Mouse (Mus musculus): Measurements from ENCODE around the gene Cd80.
"Not testable (repeated sequence)": the region's sequence is repeated elsewhere in the genome, so short reads cannot be mapped to it uniquely, and the experiment has no call there.

Cd80 gene

DNA sequence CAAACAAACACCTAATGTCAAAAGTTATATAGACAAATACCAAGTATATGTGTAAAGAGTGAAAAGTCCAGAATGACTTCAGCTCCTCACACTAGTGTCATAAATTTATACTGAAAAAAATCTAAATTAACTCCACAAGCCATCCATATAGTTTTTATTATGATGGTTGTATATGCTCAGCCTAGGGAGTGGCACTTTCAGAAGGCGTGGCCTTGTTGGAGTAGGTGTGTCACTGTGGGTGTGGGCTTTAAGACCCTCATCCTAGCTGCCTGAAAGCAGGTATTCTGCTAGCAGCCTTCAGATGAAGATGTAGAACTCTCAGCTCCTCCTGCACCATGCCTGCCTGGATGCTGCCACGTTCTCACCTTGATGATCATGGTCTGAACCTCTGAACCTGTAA is 9.2 kb upstream of the Cd80 start:
- not testable (repeated sequence) for ATAC-seq (ENCODE audit: insufficient number of reproducible peaks, low FRiP score, low TSS enrichment)

DNA sequence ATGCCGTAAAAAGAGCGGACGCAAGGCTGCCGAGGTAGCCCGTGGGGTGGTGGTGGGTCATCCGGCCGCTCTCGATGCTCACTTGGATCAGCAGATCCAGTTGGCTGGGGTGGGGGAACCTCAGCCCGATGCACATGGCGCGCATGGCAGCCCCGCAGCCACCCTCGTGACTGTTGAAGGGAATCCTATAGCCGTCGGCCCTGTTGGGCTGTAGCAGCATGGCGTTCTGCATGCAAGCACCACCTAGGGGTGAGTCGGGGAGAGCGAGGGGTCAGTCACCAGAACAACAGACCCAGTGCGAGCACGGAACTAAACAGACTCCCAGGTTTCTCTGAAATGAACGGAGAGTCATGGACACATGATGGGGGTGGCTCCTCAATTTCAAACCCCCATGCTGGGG is 8.0 kb upstream of the Cd80 start:
- ATAC-seq (ENCODE audit: insufficient number of reproducible peaks, low FRiP score, low TSS enrichment), result no peak

- no peak for ATAC-seq (ENCODE audit: insufficient number of reproducible peaks, low FRiP score, low TSS enrichment)
These were observed 6.9 kb upstream of the Cd80 start for GRCm38 (mm10) chr16:38448458-38448857.

DNA sequence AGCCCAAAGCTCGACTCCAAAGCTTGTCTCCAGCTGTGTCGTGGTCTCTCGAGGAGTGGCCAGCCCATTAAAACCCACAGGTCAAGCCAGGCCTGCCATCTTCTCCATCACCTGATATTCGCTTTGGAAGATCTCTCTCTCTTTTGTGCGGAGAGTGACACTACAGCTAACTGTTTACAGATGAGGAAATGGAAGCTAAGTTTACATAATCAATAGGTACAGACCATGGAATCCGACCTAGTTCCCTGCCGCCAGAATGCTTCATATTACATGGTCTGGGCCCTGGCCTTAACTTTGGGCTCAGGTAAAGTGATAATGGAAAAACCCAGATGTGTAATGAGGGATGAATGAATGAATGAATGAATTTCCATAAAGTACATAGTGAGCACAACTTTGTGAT is 4.7 kb upstream of the Cd80 start:
- no peak for ATAC-seq (ENCODE audit: insufficient number of reproducible peaks, low FRiP score, low TSS enrichment)

GRCm38 (mm10) chr16:38451421-38452205 is 3.7 kb upstream of the Cd80 start:
- no peak for ATAC-seq (ENCODE audit: insufficient number of reproducible peaks, low FRiP score, low TSS enrichment)

GRCm38 (mm10) chr16:38452442-38453202 is 2.7 kb upstream of the Cd80 start, which contains the start of gene Adprh:
Adprh (minus strand) TSS chr16:38452703.
- ATAC-seq (ENCODE audit: insufficient number of reproducible peaks, low FRiP score, low TSS enrichment), result peak; percentile 95

GRCm38 (mm10) chr16:38453203-38453553 is 2.2 kb upstream of the Cd80 start:
- ATAC-seq (ENCODE audit: insufficient number of reproducible peaks, low FRiP score, low TSS enrichment), result no peak

- no peak for ATAC-seq (ENCODE audit: insufficient number of reproducible peaks, low FRiP score, low TSS enrichment)
These were observed 1.4 kb upstream of the Cd80 start for GRCm38 (mm10) chr16:38453952-38454351.

- no peak for ATAC-seq (ENCODE audit: insufficient number of reproducible peaks, low FRiP score, low TSS enrichment)
These were observed 667 bp upstream of the Cd80 start for GRCm38 (mm10) chr16:38454533-38455254.

- ATAC-seq (ENCODE audit: insufficient number of reproducible peaks, low FRiP score, low TSS enrichment), result no peak
These were observed 1.6 kb downstream of the Cd80 start for GRCm38 (mm10) chr16:38456812-38457567.

DNA sequence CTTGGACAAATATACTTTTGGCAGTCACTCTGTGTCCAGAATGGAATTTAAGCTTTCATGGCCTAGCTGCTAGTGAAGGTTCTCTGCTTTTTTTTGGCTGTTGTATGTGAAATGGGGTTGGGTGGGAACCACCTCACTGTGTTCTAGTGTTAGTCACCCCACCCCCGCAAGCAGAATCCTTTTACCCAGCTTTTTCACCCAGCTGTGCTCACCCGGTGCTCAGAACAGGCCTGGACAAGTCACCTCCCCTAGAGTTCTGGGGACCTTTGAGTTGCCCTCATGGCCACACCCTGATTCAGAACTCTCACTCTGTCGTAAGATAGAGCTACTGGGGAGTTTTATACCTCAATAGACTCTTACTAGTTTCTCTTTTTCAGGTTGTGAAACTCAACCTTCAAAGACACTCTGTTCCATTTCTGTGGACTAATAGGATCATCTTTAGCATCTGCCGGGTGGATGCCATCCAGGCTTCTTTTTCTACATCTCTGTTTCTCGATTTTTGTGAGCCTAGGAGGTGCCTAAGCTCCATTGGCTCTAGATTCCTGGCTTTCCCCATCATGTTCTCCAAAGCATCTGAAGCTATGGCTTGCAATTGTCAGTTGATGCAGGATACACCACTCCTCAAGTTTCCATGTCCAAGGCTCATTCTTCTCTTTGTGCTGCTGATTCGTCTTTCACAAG is 3.4 kb downstream of the Cd80 start:
- ATAC-seq (ENCODE audit: insufficient number of reproducible peaks, low FRiP score, low TSS enrichment), result no peak

DNA sequence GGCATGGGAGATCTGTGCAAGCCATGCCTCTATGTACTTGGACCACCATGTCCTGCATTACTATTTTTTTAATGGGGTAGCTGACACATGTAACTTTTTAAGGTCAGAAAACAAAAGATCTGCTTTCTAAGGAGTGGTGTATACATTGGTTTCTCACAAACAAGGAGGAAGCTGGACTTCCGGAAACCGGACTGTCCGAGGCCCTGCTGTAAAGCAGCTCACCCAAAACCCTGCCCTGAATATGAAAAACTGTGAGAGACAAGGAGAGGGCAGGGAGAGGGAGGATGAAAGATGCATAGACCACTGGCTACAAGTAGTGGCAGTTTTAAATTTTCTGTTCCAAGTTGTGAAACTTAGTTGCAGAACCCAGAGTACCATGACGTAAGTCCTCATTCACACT is 4.6 kb downstream of the Cd80 start:
- ATAC-seq (ENCODE audit: insufficient number of reproducible peaks, low FRiP score, low TSS enrichment), result no peak

DNA sequence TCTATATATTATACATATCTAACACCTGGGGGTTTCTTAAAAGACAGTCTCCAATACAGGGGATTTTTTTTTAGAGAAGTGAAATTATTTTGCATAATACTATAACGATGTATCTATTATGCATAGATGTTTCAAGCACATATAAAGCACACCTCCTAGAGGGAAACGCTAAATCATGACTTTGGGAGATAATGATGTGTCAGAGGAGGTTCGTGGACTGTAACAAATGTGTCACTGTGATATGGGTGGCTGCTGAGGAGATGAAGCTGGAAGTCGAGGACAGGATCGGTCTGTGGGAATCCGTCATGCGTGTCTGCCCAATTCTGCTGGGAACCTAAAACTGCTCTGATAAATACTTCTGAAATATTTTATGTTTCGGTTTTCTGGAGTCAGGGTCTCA is 6.4 kb downstream of the Cd80 start:
- no peak for ATAC-seq (ENCODE audit: insufficient number of reproducible peaks, low FRiP score, low TSS enrichment)

DNA sequence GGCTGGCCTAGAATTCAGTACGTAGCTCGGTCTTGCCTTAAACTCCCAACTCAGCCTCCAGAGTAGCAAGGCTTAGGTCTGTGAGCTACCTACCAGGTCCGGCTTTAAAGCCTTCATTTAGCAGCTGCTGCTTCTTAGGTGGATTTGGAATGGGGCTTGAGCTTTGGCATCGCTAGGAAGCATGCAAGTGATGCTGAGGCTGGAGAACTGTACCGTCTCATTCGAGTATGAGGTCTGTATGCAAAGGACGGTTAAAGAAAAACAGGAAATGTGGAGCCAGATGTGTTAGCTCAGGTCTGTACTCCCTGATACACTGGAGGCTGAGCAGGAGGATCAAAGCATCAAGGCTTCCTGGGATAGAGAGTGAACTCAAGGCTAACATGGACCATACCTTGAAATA is 6.8 kb downstream of the Cd80 start:
- no peak for ATAC-seq (ENCODE audit: insufficient number of reproducible peaks, low FRiP score, low TSS enrichment)

GRCm38 (mm10) chr16:38463305-38463704 is 7.9 kb downstream of the Cd80 start:
- no peak for ATAC-seq (ENCODE audit: insufficient number of reproducible peaks, low FRiP score, low TSS enrichment)

- no peak for ATAC-seq (ENCODE audit: insufficient number of reproducible peaks, low FRiP score, low TSS enrichment)
These were observed 10.7 kb downstream of the Cd80 start for GRCm38 (mm10) chr16:38466089-38466488.

GRCm38 (mm10) chr16:38467091-38467916 is 11.9 kb downstream of the Cd80 start:
- ATAC-seq (ENCODE audit: insufficient number of reproducible peaks, low FRiP score, low TSS enrichment), result no peak

DNA sequence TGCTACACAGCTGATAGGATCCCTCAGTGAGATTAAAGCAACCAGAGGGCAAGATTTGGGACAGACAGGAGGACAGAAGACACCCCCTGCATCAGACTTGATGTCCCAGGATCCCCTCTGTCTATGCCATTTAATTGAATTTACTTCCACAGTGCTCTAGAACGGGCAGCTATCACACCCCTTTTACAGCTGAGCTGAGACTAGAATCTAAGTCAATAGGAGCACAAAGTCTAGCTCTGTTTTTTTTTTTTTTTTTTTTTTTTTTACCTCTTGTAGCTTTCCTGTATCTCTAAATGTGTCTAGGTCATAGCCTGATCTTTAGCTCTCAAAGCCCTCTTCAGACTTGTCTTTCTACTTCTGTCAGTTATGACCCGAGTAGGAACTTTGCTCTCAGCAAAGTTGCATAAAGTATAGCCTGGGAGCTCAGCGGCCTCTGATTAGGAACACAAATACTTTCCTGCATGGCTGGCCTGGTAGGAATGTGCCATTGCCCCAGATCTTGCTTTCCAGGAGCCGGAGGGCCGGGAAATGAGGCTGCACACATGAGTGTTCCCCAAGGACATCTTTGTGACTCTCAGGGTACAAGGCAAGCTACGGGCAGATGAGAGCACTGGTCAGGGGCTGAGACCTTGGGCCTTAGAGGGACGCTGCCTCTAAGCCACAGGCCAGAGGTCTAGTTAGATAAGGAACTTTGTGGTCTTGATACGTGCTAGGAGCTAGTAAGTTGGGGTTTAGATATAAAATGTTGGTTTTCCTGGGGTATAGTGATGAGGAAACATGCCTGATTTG is 12.8 kb downstream of the Cd80 start:
- no peak for ATAC-seq (ENCODE audit: insufficient number of reproducible peaks, low FRiP score, low TSS enrichment)

Measured in cerebellum, adult (tissue).